Mouse (Mus musculus): ENCODE measurements around the gene BC030500. TPM values are rescaled to one million over a fixed set of nuclear protein-coding genes. Genes with fewer than 3 reads are reported as not detected.

Gene BC030500
- polyA plus RNA-seq (2012; rRNA removed) = 14.4 and 17.2 TPM in 2 replicates

GRCm38 (mm10) chr8:58911677-58912076 lies at the start of gene BC030500:
TSS of gene BC030500 (plus strand) at chr8:58911755.
- H3K4me3 ChIP-seq (ENCODE audit: insufficient read depth, low read length) = peak within 1 kb of the TSS; percentile 84
- H3K27ac ChIP-seq (ENCODE audit: insufficient read depth, low read length) = no peak within 1 kb of the TSS
- TF ChIP-seq POLR2A (IDR thresholded peaks at IDR 0.05; ENCODE audit: extremely low read depth, insufficient read depth, low read length) (no peak), CTCF (IDR thresholded peaks at IDR 0.05; ENCODE audit: extremely low read depth, insufficient read depth, low read length) (no peak)
- no peaks in the 10 kb centered on the region for H3K4me1 ChIP-seq (ENCODE audit: control insufficient read depth, insufficient read depth, low read length)

- Histone ChIP-seq H3K4me3 (ENCODE audit: insufficient read depth, low read length) (no peak overlapping the region), H3K27ac (ENCODE audit: insufficient read depth, low read length) (no peak overlapping the region), H3K4me1 (ENCODE audit: control insufficient read depth, insufficient read depth, low read length) (no peaks in the 10 kb centered on the region)
- TF ChIP-seq CTCF (IDR thresholded peaks at IDR 0.05; ENCODE audit: extremely low read depth, insufficient read depth, low read length) (peak; percentile 13; the same call in 1 of the 2 replicates), POLR2A (IDR thresholded peaks at IDR 0.05; ENCODE audit: extremely low read depth, insufficient read depth, low read length) (no peak)
These were observed 25.1 kb upstream of the BC030500 start for GRCm38 (mm10) chr8:58886405-58886804.

- Histone ChIP-seq H3K4me3 (ENCODE audit: insufficient read depth, low read length) (no peak overlapping the region), H3K27ac (ENCODE audit: insufficient read depth, low read length) (no peak overlapping the region), H3K4me1 (ENCODE audit: control insufficient read depth, insufficient read depth, low read length) (no peaks in the 10 kb centered on the region)
- TF ChIP-seq CTCF (IDR thresholded peaks at IDR 0.05; ENCODE audit: extremely low read depth, insufficient read depth, low read length) = no peak
- TF ChIP-seq POLR2A (IDR thresholded peaks at IDR 0.05; ENCODE audit: extremely low read depth, insufficient read depth, low read length) = no peak
These were observed 21.0 kb upstream of the BC030500 start for GRCm38 (mm10) chr8:58890591-58890990.

- Histone ChIP-seq H3K4me3 (ENCODE audit: insufficient read depth, low read length) (no peak overlapping the region), H3K27ac (ENCODE audit: insufficient read depth, low read length) (no peak overlapping the region), H3K4me1 (ENCODE audit: control insufficient read depth, insufficient read depth, low read length) (no peaks in the 10 kb centered on the region)
- TF ChIP-seq CTCF (IDR thresholded peaks at IDR 0.05; ENCODE audit: extremely low read depth, insufficient read depth, low read length) (no peak), POLR2A (IDR thresholded peaks at IDR 0.05; ENCODE audit: extremely low read depth, insufficient read depth, low read length) (no peak)
These were observed 15.6 kb upstream of the BC030500 start for GRCm38 (mm10) chr8:58895960-58896359.

- Histone ChIP-seq H3K4me1 (ENCODE audit: control insufficient read depth, insufficient read depth, low read length) (no peaks in the 10 kb centered on the region), H3K4me3 (ENCODE audit: insufficient read depth, low read length) (no peak overlapping the region), H3K27ac (ENCODE audit: insufficient read depth, low read length) (no peak overlapping the region)
- TF ChIP-seq CTCF (IDR thresholded peaks at IDR 0.05; ENCODE audit: extremely low read depth, insufficient read depth, low read length) (no peak), POLR2A (IDR thresholded peaks at IDR 0.05; ENCODE audit: extremely low read depth, insufficient read depth, low read length) (no peak)
These were observed 7.1 kb upstream of the BC030500 start for GRCm38 (mm10) chr8:58904465-58904864.

GRCm38 (mm10) chr8:58912196-58912839 lies 763 bp downstream of the BC030500 start, which contains the start of gene Galntl6:
TSS of gene Galntl6 (minus strand) at chr8:58912640.
- TF ChIP-seq POLR2A (IDR thresholded peaks at IDR 0.05; ENCODE audit: extremely low read depth, insufficient read depth, low read length) (peak; percentile 49; the same call in 1 of the 2 replicates), CTCF (IDR thresholded peaks at IDR 0.05; ENCODE audit: extremely low read depth, insufficient read depth, low read length) (no peak)
- no peaks in the 10 kb centered on the region for H3K4me1 ChIP-seq (ENCODE audit: control insufficient read depth, insufficient read depth, low read length)
- H3K27ac ChIP-seq (ENCODE audit: insufficient read depth, low read length) = 0 out of 2 replicates have a peak within 1 kb of the TSS, but pooled peaks have one; percentile 1
- H3K4me3 ChIP-seq (ENCODE audit: insufficient read depth, low read length) = peak within 1 kb of the TSS; percentile 84

GRCm38 (mm10) chr8:58912840-58913639 lies 1.5 kb downstream of the BC030500 start:
- TF ChIP-seq CTCF (IDR thresholded peaks at IDR 0.05; ENCODE audit: extremely low read depth, insufficient read depth, low read length) (no peak), POLR2A (IDR thresholded peaks at IDR 0.05; ENCODE audit: extremely low read depth, insufficient read depth, low read length) (0 out of 2 replicates have a peak, but pooled peaks have one; percentile 12)
- Histone ChIP-seq H3K27ac (ENCODE audit: insufficient read depth, low read length) (0 out of 2 replicates have a peak overlapping the region, but pooled peaks have one; percentile 1), H3K4me1 (ENCODE audit: control insufficient read depth, insufficient read depth, low read length) (no peaks in the 10 kb centered on the region), H3K4me3 (ENCODE audit: insufficient read depth, low read length) (peak overlapping the region; percentile 84)

- TF ChIP-seq POLR2A (IDR thresholded peaks at IDR 0.05; ENCODE audit: extremely low read depth, insufficient read depth, low read length) = no peak
- TF ChIP-seq CTCF (IDR thresholded peaks at IDR 0.05; ENCODE audit: extremely low read depth, insufficient read depth, low read length) = no peak
- H3K27ac ChIP-seq (ENCODE audit: insufficient read depth, low read length) = no peak overlapping the region
- H3K4me3 ChIP-seq (ENCODE audit: insufficient read depth, low read length) = peak overlapping the region; percentile 84; the same call in 1 of the 2 replicates
- no peaks in the 10 kb centered on the region for H3K4me1 ChIP-seq (ENCODE audit: control insufficient read depth, insufficient read depth, low read length)
These were observed 2.0 kb downstream of the BC030500 start for GRCm38 (mm10) chr8:58913640-58913968.

- Histone ChIP-seq H3K4me1 (ENCODE audit: control insufficient read depth, insufficient read depth, low read length) (no peaks in the 10 kb centered on the region), H3K4me3 (ENCODE audit: insufficient read depth, low read length) (no peak overlapping the region), H3K27ac (ENCODE audit: insufficient read depth, low read length) (no peak overlapping the region)
- TF ChIP-seq CTCF (IDR thresholded peaks at IDR 0.05; ENCODE audit: extremely low read depth, insufficient read depth, low read length) = no peak
- no peak for TF ChIP-seq POLR2A (IDR thresholded peaks at IDR 0.05; ENCODE audit: extremely low read depth, insufficient read depth, low read length)
These were observed 3.6 kb downstream of the BC030500 start for GRCm38 (mm10) chr8:58915142-58915541.

Data from cortical plate, adult 2 months (tissue).